Mouse (Mus musculus) left cerebral cortex, adult 9 months (tissue): ENCODE results near the gene Defa35.
"Not testable (repeated sequence)": the region's sequence is repeated elsewhere in the genome, so short reads cannot be mapped to it uniquely, and the experiment has no call there.

Experiments
- DNase-seq, 2 experiments: peaks; one replicate each; pipeline ENCODE4 v3.0.0; 2022; ENCODE audit warnings: low spot score in 2 of 2

Defa35 gene

DNA sequence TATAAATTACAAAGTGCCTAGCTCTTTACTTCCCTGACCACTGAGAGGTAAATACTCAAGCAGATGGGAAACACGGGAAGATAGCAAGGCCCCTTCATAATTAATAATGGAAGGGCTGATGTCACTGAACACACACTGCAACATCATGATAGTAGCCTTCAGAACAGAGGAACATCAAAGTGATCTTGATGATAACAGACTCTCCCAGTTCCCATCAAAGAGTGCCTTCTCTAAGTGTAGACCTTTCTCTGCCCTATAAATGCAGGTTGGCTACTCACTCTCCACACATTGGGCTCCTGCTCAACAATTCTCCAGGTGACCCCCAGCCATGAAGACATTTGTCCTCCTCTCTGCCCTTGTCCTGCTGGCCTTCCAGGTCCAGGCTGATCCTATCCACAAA is at the start of gene Defa35:
TSS of gene Defa35 (plus strand) at position 301 of the 400 bp plus-strand sequence.
- DNase-seq: not testable (repeated sequence)

- not testable (repeated sequence) for DNase-seq
Measured at GRCm38 (mm10) chr8:21025245-21025644, 39.6 kb upstream of the Defa35 start, which contains the start of gene Defa21. Gene Defa21 (plus strand): TSS chr8:21025545.

GRCm38 (mm10) chr8:21054747-21055146 is 10.1 kb upstream of the Defa35 start, which contains the start of gene Defa23:
Gene Defa23 (plus strand): TSS chr8:21055047.
- not testable (repeated sequence) for DNase-seq

GRCm38 (mm10) chr8:21084142-21084541 is 19.3 kb downstream of the Defa35 start, which contains the start of gene Defa25:
Gene Defa25 (plus strand): TSS chr8:21084442.
- DNase-seq: not testable (repeated sequence)

- DNase-seq: no peak
Measured at GRCm38 (mm10) chr8:21093106-21093505, 28.3 kb downstream of the Defa35 start.

- not testable (repeated sequence) for DNase-seq
Measured at GRCm38 (mm10) chr8:21095950-21096349, 31.1 kb downstream of the Defa35 start, which contains the start of gene Gm14851. Gene Gm14851 (minus strand): TSS chr8:21096050.
